Mouse (Mus musculus) A20 (cell line): Measurements from ENCODE around the gene Usp46.
"Not testable (repeated sequence)": the region's sequence is repeated elsewhere in the genome, so short reads cannot be mapped to it uniquely, and the experiment has no call there.

ENCODE experiments used
- DNase-seq: peaks from one replicate; pipeline ENCODE4 v3.0.0-alpha.2; 2011; ENCODE audit warnings: low read depth, low spot score

The Usp46 gene

DNA sequence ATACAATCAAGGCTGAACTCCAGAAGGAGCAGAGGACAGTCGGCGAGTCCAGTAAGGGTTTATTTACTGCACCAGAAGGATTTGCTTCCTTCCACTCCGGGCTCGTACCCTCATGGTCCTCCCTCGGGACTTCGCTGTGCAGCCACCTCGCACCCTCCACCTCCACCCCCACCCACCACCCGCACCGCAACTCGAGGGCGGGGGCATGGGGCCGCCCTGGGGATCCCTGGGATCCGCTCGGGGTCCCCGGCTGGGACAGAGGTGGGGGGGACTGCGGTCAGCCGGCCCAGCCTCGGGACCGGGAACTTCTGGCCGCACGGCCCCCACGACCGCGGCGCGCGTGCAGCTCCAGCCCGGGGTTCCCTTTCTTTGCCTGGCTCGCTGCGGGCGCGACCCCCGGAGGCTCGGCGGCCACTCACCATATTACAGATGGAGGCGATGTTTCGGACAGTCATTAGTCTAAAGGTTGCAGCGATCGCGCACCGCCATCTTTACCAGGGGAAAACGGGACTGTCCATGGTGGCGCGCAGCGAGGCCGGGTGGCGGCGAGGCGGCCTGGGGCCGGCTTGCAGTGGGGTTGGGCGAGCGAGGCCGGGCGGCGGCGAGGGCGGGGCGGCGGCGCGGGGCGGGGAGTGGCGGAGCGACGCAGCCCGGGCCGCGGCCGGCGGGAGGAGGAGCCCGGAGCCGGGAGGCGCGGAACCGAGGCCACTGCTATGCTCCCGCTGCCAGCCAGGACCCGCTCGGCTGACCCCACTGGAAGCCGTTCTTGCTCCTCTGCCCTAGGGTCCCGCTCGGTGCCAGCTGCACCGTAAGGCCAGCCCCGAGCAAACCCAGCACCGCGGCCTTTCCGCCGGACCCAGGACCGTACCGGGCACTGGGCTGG lies at the start of gene Usp46:
Usp46 (minus strand) TSS at position 601 of the 883 bp plus-strand sequence.
- peak; percentile 78 for DNase-seq

DNA sequence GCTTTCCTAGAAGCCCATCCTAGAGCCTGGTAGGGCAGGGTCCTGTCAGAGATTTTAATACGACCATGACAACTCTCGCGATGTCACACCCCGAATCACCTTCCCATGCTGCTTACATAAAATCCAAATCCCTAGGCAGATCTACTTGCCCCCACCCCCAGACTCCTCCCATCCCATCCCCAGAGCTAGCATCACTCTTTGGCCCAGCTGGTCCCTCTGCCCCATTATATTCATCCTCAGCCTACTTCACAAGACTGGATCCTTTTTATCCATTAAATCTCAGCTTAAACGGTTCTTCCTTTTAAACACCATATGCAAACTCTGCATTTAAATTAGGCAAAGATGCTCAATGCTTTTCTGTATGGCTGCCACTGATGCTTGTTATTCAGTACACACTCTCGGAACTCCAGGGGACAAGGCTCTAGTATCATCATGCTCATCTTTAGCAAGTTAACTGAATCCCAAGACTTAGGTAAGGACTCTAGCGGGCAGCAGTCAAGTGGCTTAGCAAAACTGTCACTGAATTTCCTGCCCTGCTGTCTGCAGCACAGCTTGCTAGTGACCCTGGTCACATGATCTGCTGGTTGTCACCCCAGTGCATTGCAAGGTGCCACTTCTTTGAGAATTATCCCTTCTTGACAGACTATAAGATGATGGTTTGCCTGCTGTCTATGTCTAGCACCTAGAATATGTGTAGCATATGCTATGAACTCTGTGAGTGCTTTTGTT lies 45.9 kb upstream of the Usp46 start:
- DNase-seq, result no peak

- DNase-seq, result no peak
Measured at GRCm38 (mm10) chr5:74105445-74105844, 37.2 kb upstream of the Usp46 start.

DNA sequence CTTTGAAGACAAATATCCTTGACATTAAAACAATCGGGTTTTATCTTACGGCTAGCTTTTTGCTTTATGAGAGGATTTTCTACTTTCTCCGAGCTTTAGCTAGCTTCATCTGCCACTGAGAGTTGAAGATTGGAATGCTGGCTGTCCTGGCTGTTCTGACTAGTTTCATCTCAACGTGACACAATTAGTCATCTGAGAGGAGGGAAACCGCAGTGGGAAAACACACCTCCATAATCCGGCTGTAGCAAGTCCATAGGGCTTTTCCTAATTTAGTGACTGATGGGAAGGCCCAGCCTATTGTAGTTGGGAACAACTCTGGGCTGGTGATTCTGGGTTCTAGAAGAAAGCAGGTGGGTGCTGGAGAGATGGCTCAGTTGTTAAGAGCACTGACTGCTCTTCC lies 33.5 kb upstream of the Usp46 start:
- no peak for DNase-seq

GRCm38 (mm10) chr5:74099046-74099445 lies 30.8 kb upstream of the Usp46 start:
- DNase-seq, result no peak

DNA sequence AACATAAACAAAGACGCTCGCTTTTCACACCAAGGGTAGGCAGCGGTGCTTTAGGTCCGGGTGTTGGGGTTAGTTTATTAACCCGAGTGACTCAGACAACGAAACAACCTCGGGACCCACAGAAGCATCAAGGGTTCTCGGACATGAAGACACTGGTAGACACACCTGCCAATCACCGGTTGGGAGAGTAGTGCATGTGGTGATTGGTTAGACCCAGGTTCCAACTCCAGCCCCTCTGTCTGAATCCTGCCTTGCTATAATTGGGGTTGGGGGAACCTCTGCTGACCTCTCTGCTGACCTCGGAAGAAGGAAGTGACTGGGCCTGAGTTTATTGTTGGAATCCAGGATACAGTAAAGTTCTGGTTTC lies 29.6 kb upstream of the Usp46 start:
- no peak for DNase-seq

GRCm38 (mm10) chr5:74097116-74097853 lies 29.1 kb upstream of the Usp46 start:
- DNase-seq, result no peak

DNA sequence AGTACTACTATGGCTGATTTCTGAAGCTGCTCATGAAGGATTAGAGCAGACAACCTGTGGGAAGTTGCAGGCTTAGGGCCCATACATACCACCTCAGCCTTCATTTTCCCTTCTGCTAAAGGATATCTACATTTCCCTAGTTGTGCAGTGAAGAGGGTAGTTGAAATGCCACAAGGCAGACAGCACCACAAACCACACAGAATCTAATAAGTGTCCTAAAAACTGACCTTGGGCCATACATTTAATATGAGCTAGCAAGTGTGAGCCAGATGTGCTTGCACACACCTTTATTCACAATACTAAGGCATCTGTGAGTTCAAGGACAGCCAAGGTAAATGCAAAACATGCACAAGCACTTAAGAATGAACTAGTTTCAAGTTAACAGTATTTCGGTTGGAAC lies 27.8 kb upstream of the Usp46 start:
- DNase-seq, result peak; percentile 3

GRCm38 (mm10) chr5:74095611-74096010 lies 27.4 kb upstream of the Usp46 start:
- no peak for DNase-seq

DNA sequence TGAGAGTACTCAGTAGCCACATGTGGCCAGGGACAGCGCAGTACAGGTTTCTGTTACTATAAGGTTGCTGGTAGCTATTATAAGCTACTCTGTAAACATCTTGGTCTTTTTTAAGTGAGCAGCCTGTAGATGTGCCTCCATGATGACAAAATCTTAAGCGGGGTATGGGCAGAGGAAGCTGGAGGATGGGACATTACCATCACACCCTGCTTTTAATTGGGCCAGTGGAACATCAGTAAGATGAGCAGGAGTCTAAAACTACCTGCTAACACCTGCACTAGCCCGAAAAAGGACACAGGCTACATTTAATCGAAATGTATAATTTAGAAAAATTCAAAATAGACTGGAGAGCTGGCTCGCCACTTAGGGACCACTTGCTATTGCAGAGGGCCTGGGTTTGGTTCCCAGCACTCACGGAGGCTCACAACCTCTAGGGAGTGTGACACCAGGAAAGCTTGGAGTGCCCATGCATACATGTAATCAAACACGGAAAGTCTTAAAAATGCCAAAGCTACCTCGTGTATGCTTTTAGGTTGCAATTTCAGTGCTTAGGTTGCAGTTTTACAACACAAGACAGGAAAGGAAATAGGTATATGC lies 26.7 kb upstream of the Usp46 start:
- DNase-seq, result no peak

GRCm38 (mm10) chr5:74093556-74094428 lies 25.6 kb upstream of the Usp46 start:
- DNase-seq, result peak; percentile 27

GRCm38 (mm10) chr5:74092833-74093555 lies 24.8 kb upstream of the Usp46 start:
- peak; percentile 96 for DNase-seq

DNA sequence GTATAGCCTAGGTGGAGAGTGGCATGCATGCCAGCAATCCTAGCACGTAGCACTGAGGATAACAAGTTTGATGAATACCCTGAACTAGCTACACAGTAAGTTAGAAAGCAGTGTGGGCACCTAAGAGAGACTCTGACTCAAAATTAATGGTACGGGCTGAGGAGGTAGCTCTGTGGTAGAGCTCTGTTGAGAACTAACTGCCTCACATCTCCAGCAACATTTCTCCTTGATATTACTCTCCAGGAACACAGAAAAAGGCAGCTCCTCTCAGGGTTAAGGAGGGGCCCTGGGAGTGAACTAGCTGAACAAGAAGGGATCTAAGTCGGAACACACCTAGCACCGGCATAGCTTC lies 24.2 kb upstream of the Usp46 start:
- DNase-seq, result no peak

DNA sequence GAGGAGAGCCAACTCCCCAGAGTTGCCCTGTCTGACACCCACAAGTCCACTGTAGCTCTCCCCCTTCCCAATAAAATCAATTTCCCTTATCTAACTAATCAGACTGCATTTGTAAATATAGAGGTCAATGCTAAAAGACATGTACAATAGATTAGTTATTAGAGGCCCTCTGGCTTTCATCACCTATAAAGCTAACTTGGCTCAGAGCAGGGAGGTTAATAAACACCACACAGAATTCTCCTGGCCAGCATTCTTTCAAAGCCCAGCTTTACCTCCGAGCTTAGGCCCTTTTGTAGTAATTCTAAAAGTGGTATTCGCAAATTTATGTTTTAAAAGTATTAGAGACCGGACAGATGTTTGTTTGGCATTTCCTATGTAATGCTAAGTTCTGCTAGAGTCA lies 21.4 kb upstream of the Usp46 start:
- no peak for DNase-seq

- no peak for DNase-seq
Measured at GRCm38 (mm10) chr5:74081756-74082155, 13.5 kb upstream of the Usp46 start.

DNA sequence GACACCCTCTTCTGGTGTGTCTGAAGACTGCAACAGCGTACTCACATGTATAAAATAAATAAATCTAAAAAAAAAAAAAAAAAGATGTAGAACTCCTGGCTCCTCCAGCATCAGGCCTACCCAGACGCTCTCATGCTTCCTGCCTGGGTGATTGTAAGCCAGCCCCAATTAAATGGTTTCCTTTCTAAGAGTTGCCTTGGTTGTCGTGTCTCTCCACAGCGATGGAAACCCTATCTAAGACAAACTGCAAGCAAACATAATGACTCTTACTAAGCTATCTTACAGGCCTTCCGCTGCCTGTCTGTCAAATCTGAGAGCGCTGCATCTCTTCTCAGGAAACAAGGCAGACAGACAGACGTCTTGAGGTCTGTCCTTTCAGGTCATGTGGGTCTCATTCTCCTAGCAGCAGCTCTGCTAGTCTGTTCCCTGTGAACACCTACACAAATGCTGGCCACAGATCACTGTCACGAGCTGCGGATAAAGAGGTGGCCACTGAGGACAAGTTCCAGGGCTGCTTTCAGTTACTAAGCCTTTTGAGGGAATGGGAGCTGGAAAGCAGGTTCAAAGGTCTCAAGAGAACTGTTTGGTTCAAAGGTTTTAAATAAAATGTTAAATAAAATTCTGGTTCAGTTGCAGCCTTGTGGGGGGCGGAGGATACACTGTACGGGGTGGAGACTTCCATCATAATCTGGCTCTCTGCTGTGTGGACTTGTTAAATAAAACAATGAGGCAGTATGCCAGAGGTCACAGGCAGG lies 10.8 kb upstream of the Usp46 start:
- no peak for DNase-seq

GRCm38 (mm10) chr5:74078400-74078799 lies 10.2 kb upstream of the Usp46 start:
- no peak for DNase-seq

GRCm38 (mm10) chr5:74077959-74078358 lies 9.7 kb upstream of the Usp46 start:
- no peak for DNase-seq

GRCm38 (mm10) chr5:74076759-74077158 lies 8.5 kb upstream of the Usp46 start:
- no peak for DNase-seq

DNA sequence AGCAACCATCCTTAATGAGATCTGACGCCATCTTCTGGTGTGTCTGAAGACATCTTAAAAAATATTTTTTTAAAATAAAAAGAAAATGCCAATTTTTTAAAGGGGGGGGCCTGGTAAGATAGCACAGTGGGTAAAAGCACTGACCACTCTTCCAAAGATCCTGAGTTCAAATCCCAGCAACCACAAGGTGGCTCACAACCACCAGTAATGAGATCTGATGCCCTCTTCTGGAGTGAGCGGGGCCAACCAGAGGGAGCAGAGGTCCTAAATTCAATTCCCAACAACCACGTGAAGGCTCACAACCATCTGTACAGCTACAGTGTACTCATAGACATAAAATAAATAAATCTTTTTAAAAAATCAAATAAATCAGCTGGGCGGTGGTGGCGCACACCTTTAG lies 2.3 kb upstream of the Usp46 start:
- not testable (repeated sequence) for DNase-seq
